Mouse (Mus musculus): ENCODE measurements around the gene Prss23.

DNA sequence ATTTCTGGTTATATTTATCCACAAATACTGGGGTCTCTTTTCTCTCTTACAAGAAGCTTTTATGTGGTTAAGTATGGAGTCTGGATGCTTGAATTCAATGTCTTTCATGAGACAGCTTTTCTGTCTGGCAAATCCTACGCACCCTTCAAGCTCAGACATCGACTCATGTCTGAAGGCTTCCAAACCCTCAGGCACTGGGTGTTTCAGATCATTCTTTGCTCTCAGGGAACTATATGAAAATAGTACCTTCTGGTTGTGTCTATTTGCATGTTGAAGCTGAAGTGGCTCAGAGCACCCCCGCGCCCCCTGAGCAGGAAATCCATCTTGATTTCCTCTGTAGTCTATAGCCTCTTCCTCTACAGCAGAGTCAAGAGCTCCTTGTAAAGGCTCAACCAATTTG, 3.2 kb downstream of the Prss23 start:
- TF ChIP-seq KAT2A (IDR thresholded peaks at IDR 0.05; ENCODE audit: insufficient replicate concordance, low read length) = no peak
- no peak for TF ChIP-seq USF1 (IDR thresholded peaks at IDR 0.05; ENCODE audit: low read depth, low read length)
- no peak for TF ChIP-seq POLR2A (IDR thresholded peaks at IDR 0.05; ENCODE audit: low read depth, low read length)
- no peak for TF ChIP-seq HCFC1 (IDR thresholded peaks at IDR 0.05; ENCODE audit: low read depth, low read length)
